Mouse (Mus musculus): ENCODE data around the gene Ldlrad3.

DNA sequence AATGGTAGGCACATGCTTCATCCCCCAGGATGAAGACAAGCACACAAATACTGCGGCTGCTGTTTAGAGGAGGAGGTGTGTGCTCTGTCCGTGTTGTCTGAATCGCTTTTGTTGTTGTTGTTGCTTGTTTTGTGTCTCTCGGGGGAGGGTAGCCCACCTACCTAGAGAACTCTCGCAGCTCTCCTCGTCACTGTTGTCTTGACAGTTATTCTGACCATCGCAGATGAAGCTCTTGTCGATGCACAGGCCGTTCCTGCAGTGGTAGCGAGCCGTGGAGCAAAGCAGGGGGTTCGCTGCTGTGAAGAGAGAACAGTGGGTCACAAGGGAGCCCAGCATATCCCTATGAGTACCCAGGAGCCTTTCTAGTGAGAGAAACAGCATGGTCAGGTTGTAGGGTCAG lies 128.4 kb downstream of the Ldlrad3 start:
- TF ChIP-seq CTCF (IDR thresholded peaks at IDR 0.05; ENCODE audit: extremely low read depth, insufficient read length, insufficient replicate concordance, low read depth, low read length) = no peak
- no peak for TF ChIP-seq POLR2A (IDR thresholded peaks at IDR 0.05; ENCODE audit: low read depth, low read length)
